In genomic region chr9:14379769-14380385, GRCm38 (mm10) we compare ENCODE assay signal across 8 mouse cellular contexts. TPM values are rescaled to one million over a fixed set of nuclear protein-coding genes. Genes with fewer than 3 reads are reported as not detected.
DNase-seq lines count a peak whose midpoint lies in the region; ATAC-seq and TF ChIP-seq lines count a peak whose summit lies in the region.

No protein-coding gene starts in this region.

- peak overlapping the region; percentile 75 for H3K4me3 ChIP-seq in heart, embryonic 10.5 days
- H3K4me3 ChIP-seq in E14TG2a.4 (replicated peaks; ENCODE audit: low read length) = peak overlapping the region; percentile 86
- H3K4me3 ChIP-seq in forebrain, embryonic 14.5 days (ENCODE audit: low read depth, low read length) = peak overlapping the region; percentile 69
- peak overlapping the region; percentile 88 for H3K4me3 ChIP-seq in liver, embryonic 13.5 days (replicated peaks)

- peak overlapping the region; percentile 77 for H3K9ac ChIP-seq in forebrain, embryonic 14.5 days (ENCODE audit: low read length)
- peak overlapping the region; percentile 97 for H3K9ac ChIP-seq in liver, embryonic 13.5 days

- H3K36me3 ChIP-seq in heart, embryonic 10.5 days = no peaks in the 10 kb centered on the region
- no peaks in the 10 kb centered on the region for H3K36me3 ChIP-seq in E14TG2a.4 (ENCODE audit: insufficient read depth, low read length)
- no peaks in the 10 kb centered on the region for H3K36me3 ChIP-seq in forebrain, embryonic 14.5 days (ENCODE audit: control insufficient read depth, insufficient read depth, low read length)
- H3K36me3 ChIP-seq in liver, embryonic 13.5 days = peaks cover 40% of the 10 kb centered on the region

- TF ChIP-seq CTCF in E14TG2a.4 (conservative IDR thresholded peaks at IDR 0.05; ENCODE audit: low read length) = no peak

- WGBS in heart, embryonic 10.5 days = 19% methylated on average over 8 of the region's 8 CpGs
- 30% methylated on average over 8 of the region's 8 CpGs for WGBS in forebrain, embryonic 14.5 days
- 26% methylated on average over 8 of the region's 8 CpGs for WGBS in liver, embryonic 13.5 days (ENCODE audit: insufficient replicate concordance)

- no peak for ATAC-seq in forebrain, embryonic 14.5 days
- ATAC-seq in liver, embryonic 13.5 days (ENCODE audit: low read depth) = no peak

- H3K4me2 ChIP-seq in forebrain, embryonic 14.5 days (ENCODE audit: low read length) = peak overlapping the region; percentile 96
- H3K4me2 ChIP-seq in liver, embryonic 13.5 days = peak overlapping the region; percentile 90

- peak overlapping the region; percentile 91 for H3K27ac ChIP-seq in heart, embryonic 10.5 days
- H3K27ac ChIP-seq in forebrain, embryonic 14.5 days (ENCODE audit: low read depth, low read length) = no peak overlapping the region
- H3K27ac ChIP-seq in liver, embryonic 13.5 days = peak overlapping the region; percentile 93

- intact Hi-C loops in heart, postnatal 14 days (cut with DNase I) = loop anchor here (2.0 to 5.0 kb wide), 2 partner anchors 13 to 117 kb away; no protein-coding TSS in a partner anchor

- H3K9me3 ChIP-seq in heart, embryonic 10.5 days = no peaks in the 10 kb centered on the region
- H3K9me3 ChIP-seq in E14TG2a.4 (ENCODE audit: low read length) = peaks cover 8% of the 10 kb centered on the region
- no peaks in the 10 kb centered on the region for H3K9me3 ChIP-seq in forebrain, embryonic 14.5 days (replicated peaks; ENCODE audit: control insufficient read depth, low read length)
- H3K9me3 ChIP-seq in liver, embryonic 13.5 days (replicated peaks) = no peaks in the 10 kb centered on the region; the same call in 1 of the 2 replicates

- no peak for DNase-seq in heart, embryonic 10.5 days (ENCODE audit: low spot score)
- DNase-seq in heart, postnatal 14 days = no peak
- DNase-seq in forebrain, embryonic 14.5 days (ENCODE audit: low spot score) = no peak
- no peak for DNase-seq in liver, embryonic 13.5 days
- DNase-seq in adipocyte (ENCODE audit: low spot score) = no peak
- DNase-seq in gastrocnemius, postnatal 25 days = no peak
- no peak for DNase-seq in embryo, embryonic 9.5 days (ENCODE audit: extremely low spot score)

- peaks cover 17% of the 10 kb centered on the region for H3K27me3 ChIP-seq in heart, embryonic 10.5 days (ENCODE audit: insufficient read depth, poor library complexity, severe bottlenecking)
- peaks cover 25% of the 10 kb centered on the region for H3K27me3 ChIP-seq in E14TG2a.4 (ENCODE audit: insufficient read depth, low read length)
- H3K27me3 ChIP-seq in forebrain, embryonic 14.5 days (replicated peaks; ENCODE audit: control insufficient read depth, insufficient read depth, low read length) = 0 out of 2 replicates have a peak, but pooled peaks cover 5% of the 10 kb centered on the region
- no peaks in the 10 kb centered on the region for H3K27me3 ChIP-seq in liver, embryonic 13.5 days

- peaks cover 17% of the 10 kb centered on the region for H3K4me1 ChIP-seq in heart, embryonic 10.5 days
- H3K4me1 ChIP-seq in E14TG2a.4 (replicated peaks; ENCODE audit: low read depth, low read length) = peaks cover 40% of the 10 kb centered on the region
- H3K4me1 ChIP-seq in forebrain, embryonic 14.5 days (ENCODE audit: control insufficient read depth, insufficient read depth, low read length) = no peaks in the 10 kb centered on the region
- peaks cover 87% of the 10 kb centered on the region for H3K4me1 ChIP-seq in liver, embryonic 13.5 days (replicated peaks)

RNA-seq across cellular contexts. Expression of gene Endod1, which starts 1.4 kb away (rescaled TPM):
- 11.4 TPM in 2 replicates for polyA plus RNA-seq in heart, embryonic 10.5 days (2016; fragmentation: Nextera tagmentation; extraction: Ambion mirVana)
- total RNA-seq in heart, postnatal 14 days (2021) = 10 to 100 TPM in 1 of 2 experiments, 1 to 10 TPM in 1; 9.4 to 11.4 TPM
- polyA plus RNA-seq in forebrain, embryonic 14.5 days (2014; fragmentation: Nextera tagmentation; extraction: Ambion mirVana) = 10.0 and 10.8 TPM in 2 replicates
- 37.8 and 40.4 TPM in 2 replicates for polyA plus RNA-seq in liver, embryonic 13.5 days (2015; fragmentation: Nextera tagmentation; extraction: Ambion mirVana)
- total RNA-seq in gastrocnemius, postnatal 25 days (2021) = 1 to 10 TPM; 3.8 to 4.1 TPM
